Mouse (Mus musculus) liver, adult 10 weeks (tissue): ENCODE data around the gene Clta. TPM values are rescaled to one million over a fixed set of nuclear protein-coding genes. Genes with fewer than 3 reads are reported as not detected.

Source experiments
- polyA plus RNA-seq: library from polyadenylated mRNA; stranded (reverse); fragments of 350-450 nt; fragmentation: Illumina TruSeq; extraction: RNeasy Lipid Tissue Mini Kit (QIAGEN cat#74804); gene quantifications from one replicate; pipeline ENCODE4 v1.2.3, GENCODE M21; 2014; ENCODE audit warnings: low read depth, low replicate concordance

The Clta gene
- polyA plus RNA-seq = 52.0 TPM

DNA sequence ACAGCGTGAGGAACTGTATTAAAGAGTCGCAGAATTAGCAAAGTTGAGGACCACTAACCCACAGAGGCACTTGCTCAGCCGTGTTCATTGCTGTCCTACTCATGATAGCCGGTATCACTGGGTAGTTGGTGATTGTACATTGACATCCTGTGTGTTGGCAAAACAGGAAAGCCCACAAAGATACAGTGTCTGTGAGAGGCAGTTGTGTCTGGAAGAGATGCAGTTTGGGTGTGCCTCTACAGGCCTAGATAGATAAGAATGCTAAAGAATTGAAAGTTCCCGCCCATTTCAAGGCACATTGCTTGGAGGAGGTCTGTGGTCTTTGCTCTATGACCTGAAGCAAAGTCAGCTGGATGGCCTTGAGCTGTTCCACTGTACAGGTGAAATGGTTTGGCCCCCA lies at the start of gene Clta:
Clta (plus strand) TSS at position 327 of the 400 bp plus-strand sequence.

DNA sequence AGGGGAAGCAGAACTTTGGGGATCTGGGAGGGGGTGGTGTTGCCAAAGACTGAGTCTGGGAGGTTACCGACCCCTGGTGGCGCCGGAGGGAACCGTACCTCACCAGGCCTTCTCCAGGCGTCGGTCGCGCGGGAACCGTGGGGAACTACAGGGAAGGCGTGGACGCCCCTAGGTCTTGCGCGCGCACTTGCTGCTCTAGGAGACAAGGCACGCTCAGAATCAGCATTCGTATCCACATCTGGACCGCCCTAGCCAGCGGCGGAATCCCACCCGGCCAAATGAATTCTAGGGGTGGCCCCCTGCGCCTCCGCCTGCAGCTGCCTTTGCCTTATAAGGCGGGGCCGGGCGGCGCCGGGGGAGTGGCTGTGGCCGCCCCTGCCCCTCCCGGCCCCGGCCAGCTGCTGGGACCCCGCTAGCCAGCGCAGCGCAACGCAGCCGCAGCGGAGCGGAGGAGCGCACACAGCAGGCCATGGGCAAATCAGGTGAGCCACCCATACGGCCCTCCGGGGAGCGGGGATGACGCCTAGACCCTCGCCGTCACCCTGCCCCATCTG lies 46.9 kb upstream of the Clta start, which contains the start of gene Glipr2:
Glipr2 (plus strand) TSS at position 110 of the 554 bp plus-strand sequence.

DNA sequence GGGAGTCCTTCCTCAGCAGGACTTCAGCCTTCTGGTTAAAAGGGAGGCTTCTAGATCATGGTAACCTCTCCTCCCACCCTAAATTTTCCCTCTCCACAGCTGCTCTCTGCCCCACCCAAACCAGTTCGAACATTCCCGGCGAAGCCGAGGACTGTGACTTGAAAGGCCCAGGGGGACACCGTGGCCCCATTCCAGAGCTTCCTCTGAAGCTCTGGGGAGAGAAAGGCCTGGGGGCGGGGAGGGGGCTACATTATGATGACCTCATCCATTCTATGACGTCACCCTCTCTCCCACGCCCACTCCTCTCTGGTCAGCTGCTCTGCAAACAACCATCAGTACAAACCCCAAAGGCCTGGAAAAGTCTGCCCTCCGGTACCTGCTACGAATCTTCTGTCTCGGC lies 21.1 kb upstream of the Clta start, which contains the start of gene Ccin:
Ccin (plus strand) TSS at position 303 of the 400 bp plus-strand sequence.

Other genes with a start within 250 kb of the Clta start
- gene Olfr159, start 233.4 kb upstream of the Clta start, polyA plus RNA-seq = not detected
- not detected for gene Olfr156, start 180.6 kb upstream of the Clta start, polyA plus RNA-seq
- not detected for gene Olfr157, start 164.3 kb upstream of the Clta start, polyA plus RNA-seq
- gene Olfr155, start 152.9 kb upstream of the Clta start, polyA plus RNA-seq = not detected
- 2.9 TPM for gene Reck, start 128.9 kb upstream of the Clta start, polyA plus RNA-seq
- gene Glipr2, start 47.1 kb upstream of the Clta start, polyA plus RNA-seq = 2.2 TPM
- gene Ccin, start 21.0 kb upstream of the Clta start, polyA plus RNA-seq = not detected
- gene Gne, start 79.7 kb downstream of the Clta start, polyA plus RNA-seq = 60.7 TPM
- 9.6 TPM for gene Rnf38, start 229.3 kb downstream of the Clta start, polyA plus RNA-seq